Mouse (Mus musculus): Measurements from ENCODE around the gene Pdhx. TPM values are rescaled to one million over a fixed set of nuclear protein-coding genes. Genes with fewer than 3 reads are reported as not detected.

Gene Pdhx
- total RNA-seq, 2 experiments from 2014 or later, result 184 to 194 TPM

DNA sequence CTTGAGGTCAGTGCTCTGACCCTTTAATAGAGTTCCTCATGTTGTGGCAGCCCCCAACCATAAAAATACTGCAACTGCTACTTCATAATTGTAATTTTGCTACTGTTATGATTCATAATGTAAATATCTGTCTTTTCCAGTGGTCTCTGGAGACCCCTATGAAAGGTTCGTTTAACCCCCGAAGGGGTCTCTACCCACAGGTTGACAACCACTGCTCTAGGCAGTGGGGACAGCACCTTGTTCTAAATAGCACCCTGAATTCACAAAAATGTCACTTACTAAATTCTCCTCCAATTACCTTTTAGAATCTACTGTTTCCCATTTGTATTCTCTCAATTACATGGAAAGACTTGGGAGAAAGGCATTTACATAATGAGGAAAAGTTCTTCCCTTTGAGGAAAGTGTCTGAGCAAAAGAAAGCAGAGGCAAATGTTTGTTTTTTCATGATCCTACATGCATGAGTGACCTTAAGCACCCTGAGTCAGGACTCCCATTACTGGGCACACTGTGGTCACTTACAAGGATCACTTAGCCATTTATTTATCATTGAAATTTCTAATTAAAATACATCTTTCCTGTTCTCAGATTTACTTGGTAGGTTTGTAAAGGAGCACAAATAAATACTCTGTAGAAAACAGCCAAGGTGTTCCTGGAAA lies 5.6 kb downstream of the Pdhx start:
- intact Hi-C loops (cut with DNase I), result no loop called here
- DNase-seq (ENCODE audit: low spot score), result no peak

DNA sequence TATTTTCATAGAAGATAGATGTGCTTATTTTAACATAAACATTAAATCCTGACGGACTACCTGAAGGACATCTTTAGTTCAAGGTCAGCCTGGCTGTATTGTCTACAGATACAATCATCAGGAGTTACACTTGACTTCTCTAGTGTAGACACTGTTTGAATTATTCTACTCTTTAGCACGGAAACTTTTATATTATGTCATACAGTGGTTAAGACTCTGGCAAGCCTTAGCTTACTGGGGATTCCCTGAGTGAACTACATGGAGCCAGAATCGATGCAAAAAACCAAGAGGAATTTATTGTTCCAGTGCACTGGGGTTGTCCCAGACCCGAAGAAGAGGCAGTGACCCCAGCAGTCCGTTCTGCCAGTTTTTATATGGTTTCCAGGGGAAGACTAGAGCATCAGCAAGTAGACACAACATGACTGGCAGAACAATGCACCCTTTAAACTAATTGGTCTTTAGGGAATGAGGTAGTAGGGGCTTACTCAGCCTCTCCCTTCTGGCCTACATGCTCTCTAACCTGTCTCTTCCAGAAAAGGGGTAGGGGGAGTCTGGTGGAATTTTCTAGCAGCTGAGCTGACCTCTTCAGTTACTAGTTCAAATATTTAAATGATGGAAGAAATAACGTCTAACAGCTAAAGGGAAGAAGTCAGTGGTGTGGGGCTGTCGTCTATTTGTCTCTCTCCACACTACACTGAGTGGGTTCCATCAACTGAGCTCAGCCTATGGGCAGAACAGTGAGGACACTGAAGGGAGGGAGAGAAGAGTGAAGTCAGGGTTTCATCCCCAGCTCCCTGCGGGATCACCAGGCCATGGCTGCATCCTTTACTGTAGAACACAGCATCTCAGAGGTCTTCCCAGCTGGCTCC lies 6.4 kb downstream of the Pdhx start:
- DNase-seq (ENCODE audit: low spot score), result no peak
- intact Hi-C loops (cut with DNase I), result no loop called here

DNA sequence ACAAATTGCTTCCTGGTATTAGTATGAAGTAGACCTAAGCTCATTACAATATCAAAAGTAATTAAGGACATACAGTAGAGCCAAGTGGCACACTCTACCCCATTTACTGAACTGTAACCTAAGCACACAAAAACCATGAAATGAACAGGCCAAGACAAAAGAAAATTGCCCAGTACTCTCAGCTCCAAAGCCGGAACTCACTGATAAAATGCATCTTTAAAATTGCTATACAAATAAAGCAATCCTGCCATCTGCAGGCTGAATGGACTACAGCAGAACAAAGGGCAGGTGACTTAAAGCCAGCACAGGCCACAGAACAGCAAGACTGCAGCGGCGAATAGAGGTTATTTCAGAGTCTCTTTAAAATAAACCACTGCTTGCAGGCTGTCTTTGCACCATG lies 10.4 kb downstream of the Pdhx start:
- intact Hi-C loops (cut with DNase I), result loop anchor here (1.0 to 5.0 kb wide), 3 partner anchors 261 to 378 kb away; no protein-coding TSS in a partner anchor
- no peak for DNase-seq (ENCODE audit: low spot score)

DNA sequence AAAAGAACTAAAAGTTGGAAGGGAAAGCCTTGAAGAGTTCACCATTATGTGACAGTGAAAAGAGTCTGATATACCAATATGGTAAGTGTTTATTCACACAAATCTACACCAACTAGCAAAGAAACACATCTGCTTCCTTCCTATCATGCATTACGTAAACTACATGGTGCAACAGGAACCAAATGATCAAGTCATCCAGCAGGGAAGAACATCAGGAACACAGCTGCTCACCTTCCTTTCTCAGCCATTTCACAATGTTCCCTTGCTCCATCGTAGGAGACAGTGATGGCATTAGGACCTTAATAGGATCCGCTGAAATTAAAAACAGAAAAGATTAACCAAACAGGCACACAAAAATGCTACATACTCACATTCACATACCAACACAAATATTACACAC lies 15.0 kb downstream of the Pdhx start:
- intact Hi-C loops (cut with DNase I), result no loop called here
- DNase-seq (ENCODE audit: low spot score), result no peak

DNA sequence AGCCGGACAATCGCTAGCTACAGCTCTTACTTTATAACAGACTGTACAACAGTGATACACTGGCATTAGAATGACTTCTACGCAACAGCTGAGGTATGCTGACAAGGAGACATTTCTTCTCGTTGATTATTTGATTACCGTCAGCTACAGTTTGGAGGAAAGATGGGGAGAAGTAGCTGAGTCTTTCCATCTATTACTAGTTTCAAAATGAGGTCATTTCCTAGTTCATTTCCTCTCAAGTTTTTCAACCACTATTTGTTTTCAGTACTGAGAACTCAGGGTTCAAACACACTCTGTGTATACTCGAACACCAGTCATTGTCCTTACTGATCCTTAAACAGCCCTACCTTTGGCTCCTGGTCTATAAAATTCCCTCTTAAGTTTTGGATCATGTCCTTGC lies 17.5 kb downstream of the Pdhx start:
- DNase-seq (ENCODE audit: low spot score), result no peak
- intact Hi-C loops (cut with DNase I), result no loop called here

DNA sequence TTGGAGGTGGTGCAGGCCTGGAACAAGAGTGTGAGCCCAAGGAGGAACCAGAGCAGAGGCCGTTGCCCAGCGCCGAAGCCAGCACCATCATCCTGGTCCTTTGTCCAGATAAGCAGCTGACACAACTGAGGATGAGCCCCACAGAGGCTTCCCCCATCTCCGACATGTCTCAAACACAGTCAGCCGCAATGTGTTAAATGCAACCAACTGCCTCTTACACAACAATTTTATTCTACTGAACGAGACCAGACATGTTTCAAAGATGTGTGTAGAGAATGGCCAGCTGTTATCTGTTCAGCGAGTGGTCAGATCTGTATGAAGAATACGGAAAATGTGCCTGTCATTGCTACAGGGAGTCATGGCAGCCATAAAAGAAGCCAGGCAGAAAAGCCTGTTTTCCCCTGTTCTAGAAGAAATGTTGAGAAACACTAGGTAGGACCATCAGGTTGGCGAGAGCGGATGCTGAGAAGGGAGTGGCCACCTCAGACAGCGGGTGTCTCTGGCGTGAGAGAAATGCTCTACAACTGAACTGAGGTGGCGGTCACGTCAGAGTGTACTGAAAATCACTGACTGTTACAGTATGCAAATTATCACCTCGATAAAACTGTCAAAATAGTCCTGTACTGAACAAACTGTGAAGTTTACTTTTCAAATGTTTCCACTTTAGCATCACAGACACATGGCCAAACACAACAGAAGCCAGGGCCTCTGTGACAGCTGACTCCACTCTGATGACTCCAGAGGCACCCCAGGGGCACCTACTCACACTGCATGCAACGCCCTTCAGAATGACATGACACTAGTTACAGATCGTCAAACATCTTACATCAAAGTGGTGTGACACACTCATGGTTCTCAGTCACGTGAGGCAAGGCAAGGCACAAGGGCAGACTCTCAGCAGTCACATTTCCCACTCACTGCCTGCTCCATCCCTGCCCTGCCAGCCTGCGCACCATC lies 21.1 kb downstream of the Pdhx start:
- intact Hi-C loops (cut with DNase I), result no loop called here
- DNase-seq (ENCODE audit: low spot score), result no peak

DNA sequence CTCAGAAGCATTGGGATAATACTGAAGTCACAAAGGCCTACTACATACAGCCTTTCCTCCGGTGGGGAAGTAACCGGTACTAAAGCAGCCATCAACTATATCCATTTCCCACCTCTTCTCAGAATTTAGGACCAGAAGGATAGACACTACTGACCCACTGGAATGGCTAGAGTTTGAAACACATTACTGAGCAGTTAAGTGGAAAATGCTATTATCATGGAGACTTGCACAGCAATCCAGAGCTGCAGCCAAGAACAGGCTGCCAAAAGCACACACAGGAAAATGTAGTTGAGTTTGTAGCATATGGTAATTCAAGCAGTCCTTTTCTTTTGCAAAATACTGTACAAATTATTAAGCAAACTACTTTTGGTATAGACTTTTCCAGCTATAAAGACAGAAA lies 28.0 kb downstream of the Pdhx start:
- no peak for DNase-seq (ENCODE audit: low spot score)
- intact Hi-C loops (cut with DNase I), result no loop called here

DNA sequence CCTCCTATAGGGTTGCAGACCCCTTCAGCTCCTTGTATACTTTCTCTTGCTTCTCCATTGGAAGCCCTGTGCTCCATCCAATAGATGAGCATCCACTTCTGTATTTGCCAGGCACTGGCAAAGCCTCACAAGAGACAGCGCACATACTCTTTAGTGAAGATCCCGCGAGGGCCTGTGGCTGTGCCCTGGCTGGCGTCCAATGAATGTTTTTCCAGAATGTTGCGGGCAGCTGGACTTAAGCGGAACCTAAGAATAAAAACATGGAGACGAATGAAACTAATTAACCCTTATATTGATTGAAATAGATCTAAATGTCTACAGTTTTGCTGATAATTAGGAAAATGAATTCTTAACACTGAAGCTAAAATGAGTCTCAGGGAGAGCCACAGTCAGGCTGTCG lies 32.4 kb downstream of the Pdhx start:
- intact Hi-C loops (cut with DNase I), result no loop called here
- DNase-seq (ENCODE audit: low spot score), result no peak

DNA sequence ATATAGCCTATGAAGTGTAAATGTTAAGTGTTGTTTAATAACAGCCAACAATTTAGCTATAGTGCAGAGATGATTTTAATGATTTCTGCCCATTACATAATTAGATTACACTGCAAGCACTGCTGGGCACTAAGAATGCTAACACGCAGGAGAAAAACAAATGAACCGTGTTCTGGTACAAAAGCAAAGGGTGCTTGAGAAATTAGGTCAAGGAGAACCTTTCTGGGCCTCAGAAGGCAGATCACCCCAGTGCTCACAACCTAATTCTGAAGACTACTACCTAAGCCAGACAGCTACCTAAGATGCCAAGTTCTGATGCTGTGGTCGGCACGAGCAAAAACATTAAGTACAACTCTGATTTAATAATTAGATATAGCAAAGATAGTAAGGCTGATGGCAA lies 35.5 kb downstream of the Pdhx start:
- DNase-seq (ENCODE audit: low spot score), result no peak
- intact Hi-C loops (cut with DNase I), result no loop called here

DNA sequence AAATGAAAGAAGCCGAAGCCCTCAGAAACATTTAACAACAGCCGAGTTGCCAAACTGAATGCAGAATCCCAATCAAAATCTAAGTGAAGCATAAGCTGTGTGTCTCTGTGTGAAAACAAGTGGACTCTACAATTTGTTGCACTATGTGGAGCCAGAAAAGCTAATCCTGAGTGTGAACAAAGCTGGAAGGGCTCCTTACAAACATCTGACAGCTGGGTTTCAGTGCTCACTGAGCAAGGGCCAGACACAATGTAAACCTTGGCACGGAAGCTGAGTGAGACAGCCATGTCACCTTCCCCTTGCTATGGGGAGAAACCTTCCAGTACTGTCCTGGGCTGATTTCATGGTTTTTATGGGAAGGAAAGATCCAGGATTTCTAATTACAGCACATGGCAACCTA lies 50.6 kb downstream of the Pdhx start:
- intact Hi-C loops (cut with DNase I), result loop anchor here (10.0 kb wide), 1 partner anchor 322 kb away; no protein-coding TSS in a partner anchor
- DNase-seq (ENCODE audit: low spot score), result no peak

DNA sequence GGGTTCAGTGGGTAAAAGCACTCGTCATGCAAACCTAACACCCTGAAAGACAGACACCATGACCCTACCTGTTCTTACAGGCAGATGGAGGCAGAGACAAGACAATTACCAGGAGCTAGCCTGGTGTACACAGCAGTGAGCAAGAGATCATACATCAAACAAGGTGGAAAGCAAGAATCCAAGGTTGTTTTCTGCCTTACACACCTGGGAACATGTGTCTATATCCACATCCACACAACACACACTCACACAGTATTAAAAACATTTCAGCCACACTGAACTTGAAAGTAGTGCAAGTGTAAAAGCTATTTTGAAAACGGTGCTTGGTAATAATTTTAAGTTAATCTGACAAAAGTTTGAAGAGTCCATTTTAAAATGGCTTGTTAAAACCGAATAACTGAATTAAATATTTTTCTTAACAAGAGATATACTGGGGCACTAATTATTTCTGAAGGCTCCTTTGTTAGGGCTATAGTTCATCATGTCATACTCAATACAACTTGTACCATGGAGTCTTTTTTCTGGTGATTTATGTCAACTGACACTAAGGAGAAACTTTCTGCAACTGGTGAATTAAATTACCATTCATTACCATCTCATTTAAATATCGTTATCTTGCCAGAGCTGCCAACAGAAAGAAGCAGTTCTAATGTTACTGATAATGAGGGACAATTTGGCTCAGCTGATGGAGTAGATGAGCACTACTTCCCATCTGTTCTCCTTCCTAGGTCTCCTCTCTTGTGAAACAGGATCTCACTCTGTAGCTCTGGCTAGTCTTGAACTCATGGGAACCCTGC lies 52.9 kb downstream of the Pdhx start:
- intact Hi-C loops (cut with DNase I), result loop anchor here (10.0 kb wide), 1 partner anchor 324 kb away; no protein-coding TSS in a partner anchor
- no peak for DNase-seq (ENCODE audit: low spot score)

DNA sequence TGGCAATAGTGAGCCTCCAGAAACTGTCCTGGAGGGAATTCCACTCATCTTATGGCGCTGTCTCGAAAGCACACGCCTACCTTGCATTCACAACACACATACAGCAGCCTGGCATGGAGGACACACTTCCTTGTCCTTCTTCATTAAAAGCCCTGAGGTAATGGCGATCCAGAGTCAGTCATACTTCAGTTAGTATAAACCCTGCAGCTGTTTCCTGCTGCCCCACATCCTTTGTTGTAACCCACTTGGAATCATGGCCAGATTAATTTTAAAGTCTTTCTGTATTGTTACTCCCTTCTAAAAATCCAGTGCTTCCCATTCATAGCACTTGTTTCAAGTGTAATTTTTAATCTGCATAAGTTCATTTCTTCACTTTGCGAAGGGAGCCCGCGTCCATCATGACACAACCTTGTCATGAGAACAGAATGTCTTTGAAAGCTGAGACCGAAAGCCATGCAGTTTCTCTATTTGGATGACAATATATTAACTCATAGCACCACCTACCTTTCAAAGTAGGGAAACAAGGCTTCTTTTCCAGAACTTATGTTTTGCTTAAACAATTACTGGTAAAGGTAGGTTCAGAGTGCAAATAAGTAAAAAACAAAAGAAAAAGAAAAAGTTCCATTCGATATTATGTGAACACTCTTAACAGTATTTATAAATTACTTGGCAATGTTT lies 54.4 kb downstream of the Pdhx start:
- DNase-seq (ENCODE audit: low spot score), result no peak
- intact Hi-C loops (cut with DNase I), result loop anchor here (1.0 to 5.0 kb wide), 4 partner anchors 216 to 427 kb away; no protein-coding TSS in a partner anchor

DNA sequence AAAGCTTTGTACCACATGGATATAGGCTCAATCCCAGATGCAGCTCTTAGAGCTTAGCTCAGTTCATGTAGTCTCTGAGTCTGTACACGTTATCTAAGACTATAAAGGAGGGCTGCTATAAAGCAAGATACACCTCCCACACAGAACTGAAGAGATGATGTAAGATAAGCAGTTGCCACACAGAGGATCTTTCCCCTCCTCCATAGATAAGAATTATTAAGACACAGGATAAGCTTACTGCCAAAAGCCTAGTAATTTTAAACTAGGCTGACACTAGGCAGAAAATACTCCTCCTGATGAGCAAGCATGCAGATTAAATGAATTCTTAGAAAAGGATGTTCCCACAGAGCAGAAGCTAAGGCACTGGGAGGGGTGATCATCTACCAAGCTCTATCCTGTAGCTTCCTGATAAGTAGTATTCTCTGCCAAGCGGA lies 55.9 kb downstream of the Pdhx start:
- intact Hi-C loops (cut with DNase I), result loop anchor here (5.0 kb wide), 1 partner anchor 425 kb away; no protein-coding TSS in a partner anchor
- DNase-seq (ENCODE audit: low spot score), result no peak

DNA sequence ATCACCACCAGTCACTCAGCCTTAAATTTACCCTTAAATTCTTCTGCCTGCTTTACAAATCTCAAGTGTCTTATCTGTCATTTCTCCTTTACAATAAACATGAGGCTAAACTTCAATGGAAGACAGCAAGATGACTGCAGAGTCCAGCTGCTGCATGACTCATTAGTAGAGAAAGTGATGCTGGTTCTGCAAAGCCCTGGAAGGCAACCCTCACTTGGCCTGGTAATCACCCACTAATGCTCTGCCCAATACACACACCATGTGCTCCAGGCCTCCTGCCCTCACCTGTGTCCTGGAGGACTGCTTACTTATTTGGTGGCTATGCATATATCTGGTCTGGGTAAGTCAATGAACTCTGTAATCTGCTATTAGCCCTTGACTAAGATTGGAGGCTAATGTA lies 57.2 kb downstream of the Pdhx start:
- DNase-seq (ENCODE audit: low spot score), result no peak
- intact Hi-C loops (cut with DNase I), result loop anchor here (5.0 kb wide), 1 partner anchor 424 kb away; no protein-coding TSS in a partner anchor

DNA sequence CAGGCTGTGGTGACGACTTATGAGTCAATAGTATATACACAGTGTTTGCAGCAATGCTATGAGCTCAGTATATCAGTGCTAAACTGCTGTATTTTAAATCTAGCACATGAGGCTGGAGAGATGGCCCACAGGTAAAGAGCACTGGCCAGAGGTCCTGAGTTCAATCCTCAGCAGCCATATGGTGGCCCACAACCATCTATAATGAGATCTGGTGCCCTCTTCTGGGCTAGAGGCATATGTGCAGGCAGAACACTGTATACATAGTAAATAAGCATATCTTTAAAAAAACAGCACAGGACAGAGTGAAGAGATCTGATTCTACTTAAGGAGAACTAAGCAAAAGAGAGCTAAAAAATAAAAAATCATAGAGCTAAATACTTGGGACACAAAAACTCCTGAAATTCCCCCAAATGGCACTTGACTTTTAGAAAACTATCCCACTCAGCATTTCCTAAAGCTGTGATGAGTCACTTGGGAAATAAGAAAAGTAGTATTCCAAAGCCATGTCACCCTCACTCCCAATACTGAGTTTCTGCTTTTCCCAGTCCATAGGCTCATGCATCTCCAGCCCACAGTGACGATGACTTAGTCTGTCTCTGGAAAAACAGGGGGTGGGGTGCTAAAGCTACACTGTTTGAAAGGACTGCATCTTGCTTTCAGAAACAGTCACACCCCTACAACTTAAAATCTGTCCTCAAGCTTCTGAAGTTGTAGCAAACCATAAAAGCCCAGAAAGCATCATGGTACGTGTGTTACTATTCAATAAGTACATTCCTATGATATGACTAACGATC lies 60.3 kb downstream of the Pdhx start:
- DNase-seq (ENCODE audit: low spot score), result no peak
- intact Hi-C loops (cut with DNase I), result no loop called here

DNA sequence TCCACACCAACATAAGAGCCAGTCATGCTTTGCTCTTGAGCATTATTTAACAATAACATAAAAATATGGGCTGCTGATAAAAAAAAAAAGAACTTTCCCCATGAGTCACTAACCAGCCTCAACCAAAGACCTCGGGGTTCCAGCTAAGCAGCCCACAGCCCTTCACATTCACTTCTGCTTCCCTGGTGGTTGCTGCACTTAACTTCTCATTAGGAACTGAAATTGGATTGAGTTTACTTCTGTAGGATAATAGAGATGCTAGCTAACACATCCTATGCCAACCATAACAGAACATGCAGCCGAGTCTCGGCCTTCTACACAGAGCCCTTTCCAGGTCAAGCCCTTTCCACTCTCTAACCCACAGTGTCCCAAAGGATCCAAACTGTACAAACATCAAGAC lies 65.1 kb downstream of the Pdhx start:
- intact Hi-C loops (cut with DNase I), result no loop called here
- no peak for DNase-seq (ENCODE audit: low spot score)

DNA sequence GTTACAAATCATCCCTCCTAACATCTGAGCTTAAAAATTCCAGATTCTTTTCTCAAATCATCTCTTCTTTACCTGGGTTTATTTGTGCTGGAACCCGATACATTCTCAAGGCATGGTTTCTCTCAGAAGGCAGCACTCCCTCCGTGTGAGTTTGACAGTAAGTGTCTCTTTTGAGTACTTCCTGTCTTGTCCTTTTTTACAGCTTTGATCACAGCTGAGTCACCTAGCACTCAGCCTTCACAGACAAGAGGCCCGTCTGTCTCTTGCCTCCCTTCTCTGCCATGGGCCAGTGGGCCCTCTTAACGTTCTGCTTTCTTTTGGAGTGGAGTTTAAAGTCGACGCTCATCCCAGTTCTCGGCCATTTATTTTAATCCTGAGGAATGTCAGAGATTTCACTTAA lies 68.7 kb downstream of the Pdhx start:
- intact Hi-C loops (cut with DNase I), result no loop called here
- DNase-seq (ENCODE audit: low spot score), result no peak

DNA sequence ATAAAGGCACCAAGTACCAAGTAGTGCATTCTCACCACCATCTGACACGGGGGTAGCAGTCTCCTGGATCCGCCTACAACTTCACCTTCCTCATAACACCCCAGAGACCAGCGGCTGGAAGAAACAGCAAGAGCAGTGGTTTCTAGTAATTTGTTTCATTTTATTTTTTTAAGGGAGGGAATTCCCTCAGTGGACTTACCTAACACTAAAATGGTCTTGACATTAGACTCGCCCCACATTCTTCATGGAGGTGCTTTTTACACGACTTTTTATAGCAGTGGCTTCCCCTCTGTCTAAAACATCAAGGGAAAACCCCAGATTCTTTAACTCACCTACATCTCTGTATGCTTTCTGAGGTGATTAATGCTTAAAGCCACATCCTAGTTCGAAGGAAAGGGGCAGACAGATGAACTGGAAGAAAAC lies 74.1 kb downstream of the Pdhx start:
- intact Hi-C loops (cut with DNase I), result no loop called here
- DNase-seq (ENCODE audit: low spot score), result no peak
